Mouse (Mus musculus) cerebral cortex, adult 2 months (tissue): ENCODE results near the gene Exoc5.

Experiments used
- WGBS: fragments of 180-500 bp; shearing (Covaris S2); methylation state at CpG from one replicate; pipeline ENCODE4 v1.1.7; 2018; 5-methylcytosine and 5-hydroxymethylcytosine counted together

Gene Exoc5

DNA sequence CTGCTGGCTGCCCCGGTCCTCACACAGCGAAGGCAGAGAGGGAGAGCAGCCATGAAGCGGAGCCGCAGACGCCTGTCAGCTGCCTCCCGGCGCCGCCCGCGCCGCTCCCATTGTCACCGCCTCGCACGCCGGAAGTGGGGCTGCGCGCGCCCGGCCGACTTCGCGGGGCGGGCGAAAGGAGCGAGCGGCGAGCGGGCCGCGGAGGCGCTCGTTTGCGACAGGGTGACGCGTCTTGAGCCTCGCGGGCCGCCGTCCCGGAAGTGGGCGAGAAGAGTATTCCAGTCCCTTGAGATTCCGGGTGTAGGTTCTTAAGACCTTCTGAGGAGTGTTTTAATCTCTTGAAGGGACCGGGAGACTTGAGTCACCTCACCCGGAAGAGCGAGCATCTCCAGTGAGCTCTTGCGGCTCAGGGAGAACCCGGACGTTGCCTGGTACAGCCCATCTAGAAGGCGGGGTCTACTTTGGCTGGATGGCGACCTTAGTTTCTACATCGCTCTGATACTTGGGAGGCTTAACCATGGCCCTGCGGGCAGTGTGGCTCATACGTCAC, at the start of gene Exoc5:
Exoc5 (minus strand) TSS at position 380 of the 550 bp plus-strand sequence.
- WGBS: under 1% methylated on average over 53 of the region's 53 CpGs

GRCm38 (mm10) chr14:49091755-49092154, 25.3 kb upstream of the Exoc5 start:
- WGBS: 14% methylated on average over 1 of the region's 1 CpGs

DNA sequence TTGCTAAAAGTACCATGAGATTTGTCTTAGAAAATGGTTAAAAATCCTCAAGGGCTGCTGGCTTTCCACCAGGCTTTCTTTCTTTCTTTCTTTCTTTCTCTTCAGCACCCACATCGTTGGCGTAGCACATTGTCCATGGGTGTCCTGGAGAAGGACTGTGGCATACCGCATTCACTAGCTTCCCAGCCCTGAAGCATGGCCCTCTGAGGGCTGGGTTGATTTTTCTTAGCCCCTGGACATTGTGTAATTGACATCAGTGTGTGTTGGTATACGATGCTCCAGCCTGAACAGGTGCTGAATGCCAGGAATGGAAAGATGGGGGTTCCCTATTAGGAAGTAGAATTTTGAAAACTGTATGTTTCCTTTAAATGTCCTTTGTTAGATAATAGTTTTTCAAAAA, 24.8 kb upstream of the Exoc5 start:
- 84% methylated on average over 4 of the region's 4 CpGs for WGBS

DNA sequence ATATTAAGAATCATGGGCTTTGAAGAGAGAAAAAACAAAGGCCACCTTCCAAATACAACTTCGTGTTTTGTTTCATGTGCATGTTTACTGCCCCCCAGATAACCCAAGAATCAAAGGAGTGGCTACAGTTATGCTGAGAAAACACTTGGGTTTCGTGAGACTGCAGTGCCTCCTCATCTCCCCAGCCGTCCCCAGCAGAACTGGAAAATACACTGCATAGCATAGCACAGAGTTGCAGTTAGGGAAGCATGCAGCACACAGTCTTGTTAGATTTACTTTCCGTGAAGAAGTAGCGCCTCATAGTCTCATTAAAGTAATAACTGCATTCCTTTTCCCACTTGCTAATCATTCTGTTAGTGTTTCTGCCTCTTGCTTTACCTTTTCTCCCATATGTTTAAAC, 23.6 kb upstream of the Exoc5 start:
- WGBS: 76% methylated on average over 5 of the region's 5 CpGs

GRCm38 (mm10) chr14:49089461-49090058, 23.1 kb upstream of the Exoc5 start:
- WGBS: 71% methylated on average over 6 of the region's 6 CpGs

DNA sequence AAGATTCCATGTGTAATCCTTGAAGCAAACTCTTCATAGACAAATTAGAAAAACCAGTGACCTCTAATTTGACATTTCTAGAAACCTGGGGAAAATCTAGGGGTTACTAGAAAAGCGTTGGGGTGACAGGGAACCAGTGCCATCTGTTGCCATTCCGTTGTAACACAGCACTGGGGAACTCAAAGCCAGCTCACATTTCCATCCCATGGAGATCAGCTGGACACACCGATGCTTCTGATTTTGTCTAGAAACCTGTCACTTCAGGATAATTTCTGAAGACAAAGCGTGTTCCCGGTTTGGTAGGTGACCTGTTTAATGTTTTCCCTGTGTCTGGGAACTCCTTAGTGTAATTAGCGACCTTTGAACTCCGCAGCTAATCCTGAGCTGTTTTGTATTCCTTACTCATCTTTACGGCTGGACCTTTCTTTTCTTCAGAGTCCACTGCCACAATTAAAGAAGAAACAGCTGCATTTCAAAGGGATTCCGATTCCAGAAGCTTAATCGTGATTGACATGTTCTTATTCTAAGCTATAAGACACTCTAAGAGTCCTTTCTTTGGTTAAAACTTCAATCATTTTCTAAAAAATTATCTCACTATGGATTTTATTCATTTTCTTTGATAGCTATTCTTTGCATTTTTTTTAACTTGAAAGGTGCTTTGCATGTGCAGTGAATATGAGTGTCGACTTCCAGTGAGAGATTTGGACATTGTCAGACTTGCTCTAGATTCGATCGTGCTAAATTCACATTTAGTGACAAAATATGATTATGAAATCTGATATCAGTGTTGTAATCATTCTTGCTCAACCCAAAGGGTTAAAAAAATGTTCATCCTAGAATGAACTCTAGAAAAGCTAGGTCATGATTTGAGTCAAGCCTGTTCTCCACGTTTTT, 21.9 kb upstream of the Exoc5 start:
- WGBS: 67% methylated on average over 14 of the region's 14 CpGs

GRCm38 (mm10) chr14:49086522-49086921, 20.1 kb upstream of the Exoc5 start:
- 84% methylated on average over 4 of the region's 4 CpGs for WGBS

DNA sequence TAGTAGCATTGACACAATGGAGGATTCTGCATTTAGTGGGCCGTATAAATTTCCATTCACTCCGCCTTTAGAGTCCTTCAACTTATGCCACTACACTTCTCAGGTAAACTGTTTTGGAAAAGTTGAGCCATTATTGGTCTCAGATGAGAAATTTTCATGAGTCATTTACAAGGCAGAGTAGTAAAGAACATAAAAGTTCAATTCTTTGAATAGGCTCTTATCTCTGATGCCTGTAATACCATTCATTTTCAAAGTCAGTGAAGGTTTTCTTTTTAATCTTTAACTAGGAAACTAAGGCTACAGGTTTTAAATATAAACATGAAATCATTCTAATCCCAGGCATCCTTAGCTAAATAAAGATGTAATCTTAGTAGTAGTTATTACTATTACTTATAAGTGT, 12.4 kb upstream of the Exoc5 start:
- 96% methylated on average over 2 of the region's 2 CpGs for WGBS

DNA sequence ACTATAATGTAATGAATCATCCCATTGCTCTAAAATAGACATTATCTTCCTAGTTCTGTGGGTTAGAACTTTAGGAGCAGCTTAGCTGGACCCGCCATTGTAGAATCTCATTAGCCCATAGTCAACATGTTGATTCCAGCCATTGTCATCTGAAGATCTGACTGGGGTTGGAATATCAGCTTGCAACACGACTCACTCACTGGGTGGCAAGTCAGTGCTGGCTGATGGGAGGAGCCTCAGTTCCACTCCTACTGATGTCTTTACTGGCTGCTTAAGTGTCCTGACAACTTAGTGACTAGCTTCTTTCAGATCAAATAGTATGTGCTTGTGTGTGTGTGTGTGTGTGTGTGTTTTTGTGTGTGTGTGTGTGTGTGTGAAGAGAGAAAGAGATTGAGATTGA, 7.9 kb upstream of the Exoc5 start:
- WGBS: 46% methylated on average over 2 of the region's 2 CpGs

DNA sequence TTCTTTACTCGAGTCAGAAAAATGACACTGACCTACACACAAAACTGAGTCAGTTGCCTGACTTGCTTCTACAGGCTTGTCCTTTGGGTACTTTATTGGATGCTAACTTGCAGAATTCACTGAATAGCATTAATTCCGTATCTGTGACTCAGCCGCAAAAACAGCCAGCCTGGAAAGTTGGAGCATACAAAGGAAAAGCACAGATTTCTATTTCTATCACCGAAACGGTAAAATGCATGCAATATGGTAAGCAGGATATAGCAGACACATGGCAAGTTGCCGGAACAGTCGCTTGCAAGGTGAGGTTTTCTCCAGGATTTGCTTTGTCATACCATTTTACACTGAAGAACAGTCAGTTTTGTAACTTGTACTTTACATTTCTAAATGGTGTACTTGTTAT, 7.4 kb upstream of the Exoc5 start:
- 70% methylated on average over 7 of the region's 7 CpGs for WGBS

DNA sequence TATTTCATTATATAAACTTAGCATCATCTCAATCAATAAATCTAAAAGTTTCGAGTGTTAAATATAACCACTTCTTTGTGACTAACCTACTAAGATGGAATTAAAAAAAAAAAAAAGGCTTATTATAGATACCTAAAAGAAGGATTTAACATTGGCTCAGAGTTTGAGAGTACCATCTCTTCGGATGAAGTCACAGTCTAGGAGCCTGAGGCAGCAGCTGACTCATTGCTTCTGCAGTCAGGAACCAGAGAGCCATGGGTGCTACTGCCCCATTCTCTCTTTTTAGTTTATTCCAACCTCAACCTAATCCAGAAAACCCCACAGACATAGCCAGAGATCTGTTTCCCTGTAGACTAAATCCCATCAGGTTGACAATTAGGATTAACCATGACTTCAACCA, 6.4 kb upstream of the Exoc5 start:
- 69% methylated on average over 2 of the region's 2 CpGs for WGBS

DNA sequence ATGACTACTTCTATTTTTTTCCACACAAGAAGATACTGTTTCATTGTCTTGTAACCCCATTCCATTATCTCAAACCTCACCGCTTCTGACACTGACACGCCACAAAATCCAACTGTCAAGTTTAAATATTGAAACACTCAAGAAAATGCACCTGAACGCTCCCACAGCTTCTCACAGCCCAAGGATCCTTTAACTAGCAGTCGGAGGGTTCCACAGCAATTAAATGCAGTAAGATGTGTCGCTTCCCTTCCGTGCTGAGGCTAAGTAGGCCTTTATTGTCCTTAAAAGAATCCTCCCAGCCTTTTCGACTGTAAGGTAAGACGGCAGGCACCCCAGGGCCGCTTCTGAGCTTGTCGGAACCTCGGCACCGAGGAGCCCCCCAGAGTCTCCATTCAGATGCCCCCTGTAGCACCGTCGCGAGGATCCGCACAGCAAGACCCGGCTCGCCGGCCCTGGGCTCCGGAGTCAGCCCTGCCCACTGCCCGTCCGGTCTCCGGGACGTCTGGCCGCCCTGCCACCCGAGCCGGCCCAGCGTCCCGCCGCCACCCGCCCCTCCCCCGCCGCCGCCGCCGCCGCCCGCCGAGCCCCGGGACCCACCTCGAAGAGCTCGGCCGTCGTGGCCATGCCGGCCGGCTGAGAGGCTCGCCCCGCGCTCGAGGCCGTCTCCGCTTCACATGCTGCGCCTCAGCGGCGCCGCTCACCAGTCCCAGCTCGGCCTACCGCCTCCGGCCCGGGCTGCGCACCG, 752 bp downstream of the Exoc5 start, which contains the start of gene Ap5m1:
Ap5m1 (plus strand) TSS at position 569 of the 745 bp plus-strand sequence.
- WGBS: 1% methylated on average over 62 of the region's 62 CpGs

- WGBS: 60% methylated on average over 2 of the region's 2 CpGs
Measured at GRCm38 (mm10) chr14:49063838-49064237, 2.6 kb downstream of the Exoc5 start.

DNA sequence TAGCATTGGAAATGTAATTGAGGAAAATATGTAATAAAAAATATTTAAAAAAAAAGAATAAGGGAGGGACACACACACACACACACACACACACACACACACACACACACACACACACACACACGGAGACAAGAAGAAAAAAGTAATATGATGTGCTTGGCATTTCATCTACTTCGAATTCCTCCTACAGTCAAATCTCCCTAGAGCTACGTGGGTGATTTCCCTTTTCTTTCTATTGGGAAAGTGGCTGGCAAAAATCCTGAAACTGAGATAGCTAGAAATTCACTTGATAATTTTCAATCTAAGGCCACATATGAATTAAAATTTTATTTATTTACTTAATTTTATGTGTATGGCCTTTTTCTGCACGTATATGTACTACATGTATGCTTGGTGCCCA, 20.8 kb downstream of the Exoc5 start:
- 52% methylated on average over 4 of the region's 4 CpGs for WGBS

GRCm38 (mm10) chr14:49028991-49029390, 37.5 kb downstream of the Exoc5 start:
- 83% methylated on average over 5 of the region's 5 CpGs for WGBS

- 46% methylated on average over 3 of the region's 3 CpGs for WGBS
Measured at GRCm38 (mm10) chr14:49027779-49028368, 38.6 kb downstream of the Exoc5 start.

GRCm38 (mm10) chr14:49027040-49027778, 39.2 kb downstream of the Exoc5 start:
- WGBS: 92% methylated on average over 6 of the region's 6 CpGs

GRCm38 (mm10) chr14:49019765-49020164, 46.7 kb downstream of the Exoc5 start:
- WGBS: 81% methylated on average over 5 of the region's 5 CpGs

DNA sequence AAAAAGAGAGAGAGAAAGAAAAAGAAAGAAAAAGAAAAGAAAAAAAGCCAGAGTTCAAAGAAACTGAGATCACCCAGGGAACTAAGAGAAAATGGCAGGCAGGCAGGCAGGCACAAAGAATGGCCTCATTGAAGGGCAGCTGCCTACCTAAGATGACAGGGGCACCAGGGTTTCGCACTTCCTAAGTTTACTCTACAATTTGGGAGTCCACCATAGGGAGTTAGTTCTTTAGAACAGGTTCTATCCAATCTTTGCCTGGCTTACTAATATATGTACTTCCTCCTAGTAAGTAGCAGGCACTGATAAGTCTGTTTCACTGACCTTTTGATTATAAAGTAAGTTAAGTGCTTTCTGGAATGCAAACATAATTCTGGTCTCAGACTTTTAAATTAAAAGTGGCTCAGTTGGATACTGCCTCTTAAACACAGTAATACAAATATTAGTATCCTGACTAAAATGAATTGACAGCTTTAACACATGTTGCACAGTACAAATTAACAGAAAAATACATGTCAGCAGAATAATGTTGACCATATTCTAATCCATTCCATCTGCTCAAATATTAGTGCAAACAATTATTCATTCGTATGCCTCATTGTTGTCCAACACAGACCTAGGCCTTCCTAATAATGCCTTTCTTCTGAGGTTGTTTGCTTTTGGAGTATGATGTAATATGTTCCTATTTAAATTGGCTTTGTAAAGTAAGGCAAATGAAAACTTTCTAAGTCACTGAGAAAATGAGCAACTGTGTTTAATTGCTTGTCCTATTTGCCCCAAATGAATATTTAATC, 57.9 kb downstream of the Exoc5 start:
- WGBS: 89% methylated on average over 2 of the region's 2 CpGs

GRCm38 (mm10) chr14:49007979-49008378, 58.5 kb downstream of the Exoc5 start:
- 80% methylated on average over 2 of the region's 2 CpGs for WGBS
